Mouse (Mus musculus) forebrain, postnatal 0 days (tissue): ENCODE results near the gene Ahdc1. TPM values are rescaled to one million over a fixed set of nuclear protein-coding genes. Genes with fewer than 3 reads are reported as not detected.

Experiments used
- ATAC-seq: fragments of 200-750 bp; cut with Nextera tagmentation; 2 replicates; pipeline ENCODE4 v1.8.0; 2017; ENCODE audit warnings: mild to moderate bottlenecking, moderate library complexity
- DNase-seq: peaks from one replicate; pipeline ENCODE4 v3.0.0-alpha.2; 2015
- H3K27ac ChIP-seq: fragments of 300-500 bp; sonication (generic); 2 replicates; pipeline ENCODE4 v1.5.1; 2014; ENCODE audit warnings: low read depth, mild to moderate bottlenecking, antibody characterized with exemption, low read length, moderate library complexity, mixed read lengths
- H3K27me3 ChIP-seq: fragments of 300-500 bp; sonication (generic); 2 replicates; pipeline ENCODE4 v1.6.1; 2014; ENCODE audit warnings: mild to moderate bottlenecking, low read length, mixed read lengths; ENCODE audit not compliant: insufficient read depth
- H3K36me3 ChIP-seq: fragments of 300-500 bp; sonication (generic); 2 replicates; pipeline ENCODE4 v1.6.1; 2014; ENCODE audit warnings: mild to moderate bottlenecking, moderate library complexity; ENCODE audit not compliant: insufficient read depth
- H3K4me1 ChIP-seq: fragments of 300-500 bp; sonication (generic); 2 replicates; pipeline ENCODE4 v1.6.1; 2014; ENCODE audit warnings: antibody characterized with exemption; ENCODE audit not compliant: insufficient read depth
- H3K4me2 ChIP-seq: fragments of 300-500 bp; sonication (generic); 2 replicates; pipeline ENCODE4 v1.6.1; 2014; ENCODE audit warnings: low read depth, mild to moderate bottlenecking, moderate library complexity
- H3K4me3 ChIP-seq: fragments of 300-500 bp; sonication (generic); 2 replicates; pipeline ENCODE4 v1.5.1; 2014; ENCODE audit warnings: low read depth, low read length, mixed read lengths
- H3K9ac ChIP-seq: fragments of 300-500 bp; sonication (generic); 2 replicates; pipeline ENCODE4 v1.6.1; 2014; ENCODE audit warnings: mild to moderate bottlenecking
- H3K9me3 ChIP-seq: fragments of 300-500 bp; sonication (generic); 2 replicates; pipeline ENCODE4 v1.6.1; 2016; ENCODE audit warnings: low read length
- CTCF ChIP-seq: sonication (generic); IDR thresholded peaks from 2 replicates; pipeline ENCODE4 v1.5.1; 2016; ENCODE audit warnings: antibody characterized with exemption, control low read depth, low read depth
- WGBS: fragments of 180-500 bp; shearing (Covaris S2); extraction: QIAGEN DNeasy Blood & Tissue Kit; methylation state at CpG from one replicate; pipeline ENCODE4 v1.1.7; 2014; 5-methylcytosine and 5-hydroxymethylcytosine counted together
- polyA plus RNA-seq: library from polyadenylated mRNA; unstranded; fragments of >200 nt; fragmentation: Nextera tagmentation; extraction: Ambion mirVana; gene quantifications from 2 replicates; pipeline ENCODE4 v1.2.1, GENCODE M21; 2015
- total RNA-seq: library from RNA; depleted of rRNA; stranded (reverse); fragments of >200 nt; gene quantifications from 2 replicates; pipeline ENCODE4 v1.2.3, GENCODE M21; 2014

The Ahdc1 gene
- total and polyA plus RNA-seq, 2 experiments from 2014 or later: 8.4 to 82.4 TPM

- no peak overlapping the region for H3K4me2 ChIP-seq
- H3K27ac ChIP-seq: peak overlapping the region; percentile 45; the same call in 1 of the 2 replicates
- no peak for ATAC-seq
- H3K9me3 ChIP-seq: no peaks in the 10 kb centered on the region
- no peak overlapping the region for H3K9ac ChIP-seq
- H3K36me3 ChIP-seq: peaks cover 39% of the 10 kb centered on the region
- peaks cover 1% of the 10 kb centered on the region; the same call in 1 of the 2 replicates for H3K4me1 ChIP-seq
- H3K4me3 ChIP-seq: no peak overlapping the region
- no peak for DNase-seq
- WGBS: 68% methylated on average over 12 of the region's 12 CpGs
- H3K27me3 ChIP-seq: no peaks in the 10 kb centered on the region
- no peak for TF ChIP-seq CTCF
Measured at GRCm38 (mm10) chr4:133068400-133069138, 57.5 kb downstream of the Ahdc1 start.

GRCm38 (mm10) chr4:133070388-133070787 lies 59.3 kb downstream of the Ahdc1 start:
- Histone ChIP-seq H3K4me1 (peaks cover 18% of the 10 kb centered on the region; the same call in 1 of the 2 replicates), H3K36me3 (peaks cover 21% of the 10 kb centered on the region), H3K27me3 (no peaks in the 10 kb centered on the region), H3K27ac (no peak overlapping the region), H3K4me2 (no peak overlapping the region), H3K9me3 (no peaks in the 10 kb centered on the region), H3K4me3 (no peak overlapping the region), H3K9ac (no peak overlapping the region)
- WGBS: 81% methylated on average over 3 of the region's 3 CpGs
- DNase-seq (no peak), ATAC-seq (no peak)
- no peak for TF ChIP-seq CTCF

DNA sequence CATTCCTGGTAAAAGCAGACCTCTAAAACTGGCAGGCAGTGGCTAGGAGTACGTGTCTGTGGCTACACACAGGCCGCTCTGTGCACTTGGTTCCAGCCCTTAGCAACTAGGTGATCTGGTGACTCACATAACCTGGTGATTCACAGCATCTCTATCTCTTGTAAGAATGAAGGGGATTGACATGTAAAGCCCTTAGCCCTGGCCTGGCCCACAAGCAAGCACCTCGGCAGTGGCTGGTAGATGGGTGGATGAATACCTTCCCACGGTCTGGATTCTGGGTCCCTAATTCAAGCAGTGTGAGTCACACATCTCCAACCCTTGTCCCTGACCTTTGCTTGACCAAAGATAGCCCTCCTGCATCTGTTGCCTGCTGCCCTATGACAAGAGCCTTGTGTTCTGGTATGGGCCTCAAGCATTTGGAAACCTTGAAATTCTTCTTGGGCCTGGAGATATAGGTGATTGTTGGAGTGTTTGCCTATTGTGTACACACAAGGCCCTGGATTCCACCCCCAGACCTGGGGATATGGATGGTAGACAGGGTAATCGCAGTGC lies 59.8 kb downstream of the Ahdc1 start:
- H3K9me3 ChIP-seq: no peaks in the 10 kb centered on the region
- no peak for TF ChIP-seq CTCF
- H3K4me3 ChIP-seq: no peak overlapping the region
- H3K36me3 ChIP-seq: peaks cover 16% of the 10 kb centered on the region
- no peak overlapping the region for H3K9ac ChIP-seq
- peaks cover 18% of the 10 kb centered on the region; the same call in 1 of the 2 replicates for H3K4me1 ChIP-seq
- DNase-seq: no peak
- no peak overlapping the region for H3K27ac ChIP-seq
- no peaks in the 10 kb centered on the region for H3K27me3 ChIP-seq
- H3K4me2 ChIP-seq: no peak overlapping the region
- WGBS: 95% methylated on average over 5 of the region's 5 CpGs
- no peak for ATAC-seq

DNA sequence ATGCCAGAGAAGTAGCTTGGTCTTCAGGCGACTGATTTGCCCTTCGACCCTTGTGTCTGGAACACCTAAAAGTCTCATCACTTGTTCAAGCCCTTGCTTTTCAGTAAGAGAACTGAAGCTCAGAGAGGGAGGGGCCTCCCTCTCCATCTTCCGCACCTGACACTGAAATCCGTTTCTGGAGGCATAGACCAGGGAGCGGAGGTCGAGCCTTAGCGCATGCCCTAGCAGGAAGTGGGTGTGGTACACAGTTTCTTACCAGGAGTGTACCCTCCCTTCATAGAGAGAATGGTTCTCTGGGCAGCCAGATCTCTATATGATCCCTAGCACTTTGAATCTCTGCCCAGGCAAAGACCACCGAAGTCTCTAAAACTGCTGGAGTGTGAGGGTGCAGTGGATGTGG lies 62.1 kb downstream of the Ahdc1 start:
- DNase-seq (no peak), ATAC-seq (no peak)
- Histone ChIP-seq H3K27ac (no peak overlapping the region), H3K4me3 (no peak overlapping the region), H3K4me2 (no peak overlapping the region), H3K4me1 (peaks cover 18% of the 10 kb centered on the region; the same call in 1 of the 2 replicates), H3K27me3 (no peaks in the 10 kb centered on the region), H3K36me3 (peaks cover 12% of the 10 kb centered on the region; the same call in 1 of the 2 replicates), H3K9me3 (no peaks in the 10 kb centered on the region), H3K9ac (no peak overlapping the region)
- no peak for TF ChIP-seq CTCF
- WGBS: 66% methylated on average over 8 of the region's 8 CpGs

DNA sequence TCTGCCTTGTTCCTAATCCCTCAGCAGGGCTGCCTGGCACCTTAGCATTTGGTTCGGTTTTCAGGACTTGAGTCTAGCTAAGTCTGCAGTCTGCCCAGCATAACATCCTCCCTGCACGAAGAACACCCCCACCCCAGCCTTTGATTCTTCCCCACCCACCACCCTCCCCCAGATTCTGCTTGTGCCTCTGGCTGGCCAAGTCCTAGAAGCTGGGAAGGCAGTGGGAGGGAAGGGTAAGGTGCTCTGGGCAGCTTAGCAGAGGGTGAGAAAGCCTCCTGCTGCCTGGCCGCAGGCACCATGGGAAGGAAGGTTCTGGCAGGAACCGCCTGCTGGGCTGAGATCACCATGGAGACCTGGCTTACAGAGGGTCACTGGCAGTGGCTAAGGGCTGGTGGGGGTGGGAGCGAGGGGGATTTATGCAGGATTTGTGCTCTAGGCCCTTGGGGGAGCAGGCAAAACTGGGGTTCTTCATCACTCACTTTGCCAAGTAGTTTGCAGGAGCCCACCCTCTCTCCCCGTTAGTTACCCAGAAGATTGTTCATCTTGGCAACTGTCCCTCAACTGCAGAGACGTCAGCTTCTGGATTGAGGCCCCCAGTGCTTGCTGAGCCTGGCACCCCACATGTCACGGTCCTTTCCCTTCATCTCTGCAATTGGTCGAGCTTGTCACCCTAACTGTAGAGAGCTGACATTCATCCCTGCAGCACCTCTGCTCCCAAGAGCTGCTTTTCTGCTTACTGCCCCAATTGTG lies 63.2 kb downstream of the Ahdc1 start:
- DNase-seq (peak; percentile 65), ATAC-seq (peak; percentile 85)
- no peak for TF ChIP-seq CTCF
- Histone ChIP-seq H3K27ac (peak overlapping the region; percentile 80), H3K4me2 (no peak overlapping the region), H3K9me3 (no peaks in the 10 kb centered on the region), H3K9ac (peak overlapping the region; percentile 22), H3K4me1 (peaks cover 18% of the 10 kb centered on the region; the same call in 1 of the 2 replicates), H3K27me3 (no peaks in the 10 kb centered on the region), H3K36me3 (peaks cover 22% of the 10 kb centered on the region; the same call in 1 of the 2 replicates), H3K4me3 (no peak overlapping the region)
- 10% methylated on average over 9 of the region's 9 CpGs for WGBS

GRCm38 (mm10) chr4:133074894-133075572 lies 64.0 kb downstream of the Ahdc1 start:
- Histone ChIP-seq H3K4me2 (no peak overlapping the region), H3K27ac (peak overlapping the region; percentile 80), H3K9ac (no peak overlapping the region), H3K4me1 (peaks cover 18% of the 10 kb centered on the region; the same call in 1 of the 2 replicates), H3K4me3 (no peak overlapping the region), H3K9me3 (no peaks in the 10 kb centered on the region), H3K27me3 (no peaks in the 10 kb centered on the region), H3K36me3 (peaks cover 17% of the 10 kb centered on the region; the same call in 1 of the 2 replicates)
- TF ChIP-seq CTCF: no peak
- ATAC-seq: no peak
- no peak for DNase-seq
- WGBS: 52% methylated on average over 8 of the region's 8 CpGs
